Mouse (Mus musculus) kidney, embryonic 16.5 days (tissue): ENCODE measurements around the gene Tmem183a. TPM values are rescaled to one million over a fixed set of nuclear protein-coding genes. Genes with fewer than 3 reads are reported as not detected.

ENCODE experiments used
- ATAC-seq: fragments of 200-750 bp; cut with Nextera tagmentation; 2 replicates; pipeline ENCODE4 v1.8.0; 2017; ENCODE audit warnings: moderate TSS enrichment; ENCODE audit not compliant: low FRiP score, low TSS enrichment
- H3K27ac ChIP-seq: fragments of 300-500 bp; sonication (generic); 2 replicates; pipeline ENCODE4 v1.5.1; 2014; ENCODE audit warnings: low read length
- H3K27me3 ChIP-seq: fragments of 300-500 bp; sonication (generic); 2 replicates; pipeline ENCODE4 v1.6.1; 2014; ENCODE audit warnings: low read length, control low read depth, mixed read lengths; ENCODE audit not compliant: insufficient read depth
- H3K36me3 ChIP-seq: fragments of 300-500 bp; sonication (generic); 2 replicates; pipeline ENCODE4 v1.6.1; 2014; ENCODE audit warnings: low read length, control low read depth, mixed read lengths; ENCODE audit not compliant: insufficient read depth
- H3K4me1 ChIP-seq: fragments of 300-500 bp; sonication (generic); 2 replicates; pipeline ENCODE4 v1.6.1; 2014; ENCODE audit warnings: low read length, control low read depth, mixed read lengths; ENCODE audit not compliant: insufficient read depth
- H3K4me2 ChIP-seq: fragments of 300-500 bp; sonication (generic); replicated peaks from 2 replicates; pipeline ENCODE4 v1.6.1; 2014; ENCODE audit warnings: low read depth, low read length
- H3K4me3 ChIP-seq: fragments of 300-500 bp; sonication (generic); 2 replicates; pipeline ENCODE4 v1.5.1; 2014; ENCODE audit warnings: mild to moderate bottlenecking, low read length
- H3K9ac ChIP-seq: fragments of 300-500 bp; sonication (generic); replicated peaks from 2 replicates; pipeline ENCODE4 v1.6.1; 2014; ENCODE audit warnings: low read length
- H3K9me3 ChIP-seq: fragments of 300-500 bp; sonication (generic); 2 replicates; pipeline ENCODE4 v1.6.1; 2016; ENCODE audit warnings: low read length, control low read depth
- WGBS: fragments of 180-500 bp; shearing (Covaris S2); extraction: QIAGEN DNeasy Blood & Tissue Kit; methylation state at CpG from one replicate; pipeline ENCODE4 v1.1.7; 2014; 5-methylcytosine and 5-hydroxymethylcytosine counted together
- polyA plus RNA-seq: library from polyadenylated mRNA; unstranded; fragments of >200 nt; fragmentation: Nextera tagmentation; extraction: Ambion mirVana; gene quantifications from 2 replicates; pipeline ENCODE4 v1.2.1, GENCODE M21; 2015

Gene Tmem183a
- polyA plus RNA-seq, 1 experiment from 2014 or later = 88.8 TPM

GRCm38 (mm10) chr1:134353326-134353725 lies 8.5 kb downstream of the Tmem183a start:
- H3K9ac ChIP-seq = no peak overlapping the region
- peak overlapping the region; percentile 45; the same call in 1 of the 2 replicates for H3K27ac ChIP-seq
- H3K9me3 ChIP-seq = no peaks in the 10 kb centered on the region
- H3K27me3 ChIP-seq = no peaks in the 10 kb centered on the region
- H3K4me2 ChIP-seq = no peak overlapping the region
- no peak overlapping the region for H3K4me3 ChIP-seq
- H3K4me1 ChIP-seq = 0 out of 2 replicates have a peak, but pooled peaks cover 7% of the 10 kb centered on the region
- WGBS = 54% methylated on average over 2 of the region's 2 CpGs
- peak; percentile 91 for ATAC-seq
- peaks cover 73% of the 10 kb centered on the region for H3K36me3 ChIP-seq

GRCm38 (mm10) chr1:134347791-134348190 lies 14.0 kb downstream of the Tmem183a start:
- no peak for ATAC-seq
- Histone ChIP-seq H3K9me3 (no peaks in the 10 kb centered on the region), H3K4me3 (no peak overlapping the region), H3K4me1 (peaks cover 20% of the 10 kb centered on the region), H3K36me3 (peaks cover 51% of the 10 kb centered on the region), H3K27ac (no peak overlapping the region), H3K9ac (no peak overlapping the region), H3K4me2 (no peak overlapping the region), H3K27me3 (no peaks in the 10 kb centered on the region)
- WGBS = 90% methylated on average over 9 of the region's 9 CpGs

GRCm38 (mm10) chr1:134345075-134345474 lies 16.7 kb downstream of the Tmem183a start:
- Histone ChIP-seq H3K9me3 (no peaks in the 10 kb centered on the region), H3K9ac (peak overlapping the region; percentile 36; the same call in 1 of the 2 replicates), H3K27me3 (no peaks in the 10 kb centered on the region), H3K27ac (no peak overlapping the region), H3K4me2 (peak overlapping the region; percentile 95), H3K4me3 (peak overlapping the region; percentile 63), H3K4me1 (peaks cover 17% of the 10 kb centered on the region), H3K36me3 (peaks cover 26% of the 10 kb centered on the region)
- ATAC-seq = no peak
- WGBS = 77% methylated on average over 4 of the region's 4 CpGs

DNA sequence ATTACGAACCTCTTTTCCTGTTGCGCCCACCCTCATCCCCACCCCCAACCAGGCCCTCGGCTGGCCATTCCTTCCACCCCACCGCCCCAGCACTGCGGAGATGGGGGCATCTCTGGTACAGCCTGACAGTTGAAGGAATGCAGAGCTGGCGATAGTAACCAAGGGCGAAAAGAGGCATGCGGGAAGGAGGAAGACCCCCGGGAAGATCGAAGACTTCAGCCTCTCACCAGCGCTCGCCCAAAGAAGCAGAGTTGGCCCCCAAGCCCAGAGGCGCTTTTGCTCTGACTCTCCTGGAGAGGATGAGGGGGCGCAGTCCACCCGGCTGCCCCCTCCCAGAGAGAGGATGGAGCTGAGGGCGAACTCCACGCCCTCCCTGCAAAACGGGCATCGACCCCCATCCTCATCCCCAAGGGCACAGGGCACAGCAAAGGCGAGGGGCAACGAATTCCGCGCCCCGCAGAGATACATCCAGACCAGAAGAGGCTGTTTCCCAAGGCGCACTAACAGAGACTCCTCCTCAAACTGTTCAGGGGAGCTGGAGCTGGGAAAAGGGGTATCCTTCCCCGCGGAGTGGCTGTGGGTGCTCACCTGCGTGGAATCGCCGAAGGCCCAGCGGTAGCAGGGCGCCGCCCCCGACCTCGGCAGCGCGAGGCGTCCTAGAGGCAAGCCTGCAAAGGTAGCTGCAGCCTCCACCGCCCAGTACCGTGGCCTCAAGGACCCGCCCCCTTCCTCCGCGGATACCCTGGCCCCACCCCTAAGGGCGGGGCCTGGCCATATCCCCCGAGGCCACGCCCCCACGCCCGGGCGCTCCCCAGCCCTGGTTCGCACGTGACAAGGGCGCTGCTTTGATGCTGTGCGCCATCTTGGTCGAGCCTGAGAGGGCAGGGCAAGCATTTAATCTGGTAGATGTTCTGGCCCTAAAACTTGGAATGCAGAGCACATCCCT lies 17.5 kb downstream of the Tmem183a start:
- Histone ChIP-seq H3K4me1 (peaks cover 17% of the 10 kb centered on the region), H3K4me2 (peak overlapping the region; percentile 95), H3K4me3 (peak overlapping the region; percentile 63), H3K27ac (no peak overlapping the region), H3K36me3 (peaks cover 19% of the 10 kb centered on the region), H3K9me3 (no peaks in the 10 kb centered on the region), H3K9ac (peak overlapping the region; percentile 67), H3K27me3 (no peaks in the 10 kb centered on the region)
- 2% methylated on average over 54 of the region's 54 CpGs for WGBS
- ATAC-seq = peak; percentile 94

GRCm38 (mm10) chr1:134343567-134343966 lies 18.2 kb downstream of the Tmem183a start:
- Histone ChIP-seq H3K4me3 (peak overlapping the region; percentile 63; the same call in 1 of the 2 replicates), H3K4me2 (peak overlapping the region; percentile 95), H3K27ac (no peak overlapping the region), H3K9me3 (no peaks in the 10 kb centered on the region), H3K9ac (no peak overlapping the region), H3K4me1 (peaks cover 17% of the 10 kb centered on the region), H3K27me3 (no peaks in the 10 kb centered on the region), H3K36me3 (peaks cover 19% of the 10 kb centered on the region)
- WGBS = 12% methylated on average over 2 of the region's 2 CpGs
- ATAC-seq = no peak

DNA sequence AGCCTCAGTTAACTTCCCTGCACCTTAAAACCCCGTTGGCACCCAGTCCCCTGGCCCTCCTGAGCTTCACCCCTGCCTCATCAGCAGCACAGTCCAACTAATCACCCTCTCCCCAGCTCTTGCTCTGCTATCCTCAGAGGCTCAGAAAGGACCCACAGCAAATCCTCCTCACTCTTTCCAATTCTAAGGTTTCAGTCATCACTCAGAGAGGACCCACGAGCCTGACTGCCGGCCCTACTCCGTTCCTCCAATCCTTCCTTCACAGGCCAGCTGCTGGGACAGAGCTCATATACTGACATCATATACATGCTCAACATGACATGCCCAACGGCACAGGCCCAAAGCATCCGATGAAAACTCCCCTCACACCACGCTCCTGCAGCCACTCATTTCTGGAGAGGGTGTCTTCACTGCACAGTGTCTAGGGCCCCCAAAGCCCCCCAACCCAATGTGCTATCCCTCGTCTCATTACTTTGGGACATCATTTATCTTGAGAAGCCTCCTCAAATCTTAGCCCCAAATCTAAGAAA lies 18.9 kb downstream of the Tmem183a start:
- Histone ChIP-seq H3K9ac (no peak overlapping the region), H3K4me2 (no peak overlapping the region), H3K4me3 (no peak overlapping the region), H3K4me1 (peaks cover 17% of the 10 kb centered on the region), H3K36me3 (peaks cover 17% of the 10 kb centered on the region), H3K27ac (no peak overlapping the region), H3K9me3 (no peaks in the 10 kb centered on the region), H3K27me3 (no peaks in the 10 kb centered on the region)
- 78% methylated on average over 8 of the region's 8 CpGs for WGBS
- no peak for ATAC-seq

DNA sequence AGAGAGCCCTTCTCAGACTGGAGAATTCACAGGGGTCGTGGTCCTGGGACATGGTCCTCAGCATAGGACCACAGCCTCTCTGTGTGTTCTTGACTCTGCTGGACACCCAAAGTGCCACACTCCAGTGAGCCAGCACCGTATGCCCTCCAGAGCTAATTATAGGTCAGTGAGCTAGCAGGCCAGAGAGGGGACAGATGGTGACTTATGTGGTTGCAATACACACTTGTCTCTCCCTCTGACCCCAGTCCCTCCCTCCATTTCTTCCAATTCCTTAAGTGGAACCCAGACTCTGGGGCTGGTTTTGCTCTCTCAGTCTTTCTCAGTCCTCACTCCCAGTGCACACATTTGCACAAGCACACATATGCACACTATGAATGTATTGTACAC lies 19.5 kb downstream of the Tmem183a start:
- ATAC-seq = no peak
- no peak overlapping the region for H3K4me2 ChIP-seq
- no peak overlapping the region for H3K4me3 ChIP-seq
- H3K4me1 ChIP-seq = peaks cover 19% of the 10 kb centered on the region
- H3K9ac ChIP-seq = no peak overlapping the region
- 59% methylated on average over 2 of the region's 2 CpGs for WGBS
- peaks cover 13% of the 10 kb centered on the region for H3K36me3 ChIP-seq
- no peak overlapping the region for H3K27ac ChIP-seq
- no peaks in the 10 kb centered on the region for H3K9me3 ChIP-seq
- no peaks in the 10 kb centered on the region for H3K27me3 ChIP-seq

- 81% methylated on average over 5 of the region's 5 CpGs for WGBS
- Histone ChIP-seq H3K27me3 (no peaks in the 10 kb centered on the region), H3K27ac (no peak overlapping the region), H3K36me3 (peaks cover 10% of the 10 kb centered on the region), H3K4me3 (no peak overlapping the region), H3K4me2 (no peak overlapping the region), H3K9me3 (no peaks in the 10 kb centered on the region), H3K4me1 (peaks cover 21% of the 10 kb centered on the region), H3K9ac (no peak overlapping the region)
- ATAC-seq = no peak
Measured at GRCm38 (mm10) chr1:134341641-134342277, 20.0 kb downstream of the Tmem183a start.

GRCm38 (mm10) chr1:134339757-134340619 lies 21.8 kb downstream of the Tmem183a start:
- no peak for ATAC-seq
- Histone ChIP-seq H3K4me2 (no peak overlapping the region), H3K4me3 (no peak overlapping the region), H3K9ac (no peak overlapping the region), H3K9me3 (no peaks in the 10 kb centered on the region), H3K4me1 (peaks cover 20% of the 10 kb centered on the region), H3K27ac (no peak overlapping the region), H3K36me3 (no peaks in the 10 kb centered on the region), H3K27me3 (no peaks in the 10 kb centered on the region)
- WGBS = 90% methylated on average over 18 of the region's 18 CpGs
